Mouse (Mus musculus) liver, postnatal 0 days (tissue): Measurements from ENCODE around the gene Tmem184b.

ENCODE experiments used
- CTCF ChIP-seq: sonication (generic); IDR thresholded peaks from 2 replicates; pipeline ENCODE4 v1.5.1; 2016; ENCODE audit warnings: antibody characterized with exemption, low read depth
- EP300 ChIP-seq: IDR thresholded peaks from 2 replicates; pipeline ENCODE4 v1.6.1; 2016; ENCODE audit warnings: antibody characterized with exemption, low read depth, mild to moderate bottlenecking

DNA sequence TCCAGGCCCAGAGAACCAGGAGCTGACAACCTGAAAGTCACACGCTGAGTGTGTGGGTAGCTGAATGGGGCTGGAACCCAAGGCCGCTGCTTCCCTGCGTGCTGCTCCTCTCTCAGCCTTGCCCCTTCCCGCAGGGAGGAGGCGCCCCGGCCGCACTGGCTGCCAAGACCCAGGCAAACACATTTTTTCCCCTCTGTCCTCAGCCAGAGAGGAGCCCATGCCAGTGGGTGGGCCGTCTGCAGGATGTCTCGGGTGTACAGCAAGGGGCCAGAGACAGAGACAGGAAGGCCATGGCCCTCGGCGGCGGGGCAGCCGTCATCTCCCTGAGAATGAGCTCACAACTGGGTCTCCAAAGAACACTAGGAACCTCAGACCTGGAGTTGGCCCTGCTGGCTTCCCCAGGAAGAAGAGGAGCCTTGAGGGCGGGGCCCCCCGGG lies 52.0 kb downstream of the Tmem184b start:
- TF ChIP-seq CTCF (no peak; the same call in 1 of the 2 replicates), EP300 (no peak)
